Mouse (Mus musculus): ENCODE results near the gene Gm16223.

Gm16223 gene

DNA sequence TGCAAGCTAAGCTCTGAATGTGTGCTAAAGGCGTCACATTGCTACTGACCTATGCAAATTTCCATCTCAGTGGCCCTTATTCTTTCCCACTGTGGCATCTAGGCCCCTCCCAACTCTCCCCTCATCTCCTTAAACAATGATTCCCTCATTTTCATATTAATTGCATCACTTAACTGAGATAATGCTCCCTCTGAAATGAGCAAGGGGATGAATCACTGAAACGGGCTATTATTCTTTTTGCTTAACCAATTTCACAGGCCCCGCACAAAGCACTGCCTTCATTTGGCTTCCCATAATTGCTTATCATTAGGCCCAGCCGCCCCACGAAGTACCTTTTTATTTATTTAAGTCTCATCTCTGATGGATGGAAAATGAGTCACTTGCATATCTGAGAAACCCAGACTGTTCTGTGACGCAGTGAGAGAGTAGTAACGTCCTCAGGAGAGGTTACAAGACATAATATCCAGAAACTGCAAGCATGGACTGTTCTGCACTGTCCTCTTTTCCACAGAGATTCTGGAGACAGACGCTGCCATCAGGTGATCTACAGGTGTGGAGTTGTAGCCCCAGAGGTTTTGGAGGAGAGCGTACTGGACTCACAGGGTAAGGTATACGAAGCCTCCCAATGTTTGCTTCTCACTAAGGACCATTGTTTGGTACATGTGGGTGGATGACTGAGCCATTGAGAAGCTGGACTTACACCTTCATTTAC is at the start of gene Gm16223:
Gene Gm16223, plus strand, starts transcription at position 485 of the 712 bp plus-strand sequence.
- DNase-seq = no peak

DNA sequence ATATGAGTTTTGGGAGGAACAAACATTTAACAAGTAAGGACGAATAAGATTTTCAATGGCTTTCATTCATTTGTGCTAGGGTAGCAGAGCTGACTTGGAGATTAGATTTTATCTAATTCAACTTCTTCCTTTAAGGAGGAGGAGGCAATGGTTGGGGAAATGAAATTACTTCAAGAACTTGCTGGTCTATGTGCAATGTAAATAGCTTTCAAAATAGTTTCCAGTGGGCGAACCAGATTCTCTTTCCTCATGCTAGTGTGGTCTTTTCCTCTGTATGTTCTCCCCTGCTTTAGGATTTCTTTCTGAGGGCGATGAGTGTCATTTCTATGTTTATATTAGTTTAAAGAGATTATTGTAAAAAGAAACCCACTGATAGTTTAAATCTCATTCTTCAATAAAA is 45.7 kb upstream of the Gm16223 start:
- DNase-seq = no peak

DNA sequence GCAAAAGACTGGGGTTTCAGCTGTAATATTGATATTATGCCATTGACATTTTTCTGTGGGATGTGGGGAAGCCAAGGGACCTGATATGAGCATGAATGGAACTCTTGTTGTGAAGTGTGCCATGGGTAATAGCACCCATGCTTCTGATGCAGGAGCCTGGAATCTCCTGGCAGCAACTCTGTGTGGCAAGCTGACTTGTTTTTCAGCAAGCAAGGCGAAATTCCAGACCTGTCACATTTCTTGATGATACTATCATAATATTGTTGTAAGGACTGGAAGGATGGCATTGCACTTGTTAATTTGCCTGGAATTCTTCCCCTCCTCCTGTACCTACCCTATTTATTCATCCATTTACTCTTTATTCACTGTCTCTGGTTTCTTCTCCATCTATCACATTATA is 44.2 kb upstream of the Gm16223 start:
- no peak for DNase-seq

DNA sequence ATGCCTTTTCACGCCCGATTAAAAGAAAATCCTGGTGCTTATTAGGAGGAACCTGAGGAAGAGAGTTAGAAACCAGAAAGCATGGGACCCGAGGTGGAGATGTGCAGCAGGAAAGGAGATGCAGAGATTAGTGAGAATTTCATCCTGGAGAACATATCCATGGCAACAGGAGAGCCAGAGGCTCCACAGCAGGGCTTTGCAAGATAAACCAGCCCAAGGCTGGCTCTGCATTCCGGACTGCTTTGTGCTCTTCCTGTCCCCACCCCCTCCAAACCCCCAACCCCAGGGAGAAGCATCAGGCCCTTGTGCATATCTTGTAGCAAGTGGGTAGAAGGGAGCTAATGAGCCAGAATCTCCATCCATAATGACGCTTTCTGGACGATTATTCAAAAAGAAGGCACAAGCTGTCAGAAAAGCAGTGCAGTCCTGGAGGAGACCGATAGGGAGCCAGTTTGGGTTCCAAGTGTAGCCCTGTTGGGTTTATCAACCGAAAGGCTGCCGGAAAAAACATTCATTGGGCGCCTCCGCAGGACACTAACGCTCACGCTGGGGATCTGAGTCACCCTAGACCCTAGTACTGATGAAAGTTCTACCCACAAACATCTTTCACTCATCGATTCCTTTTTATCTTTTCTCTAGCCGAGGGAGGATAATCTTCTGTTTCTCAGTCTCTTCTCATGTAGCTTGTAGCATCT is 31.2 kb upstream of the Gm16223 start:
- no peak for DNase-seq

DNA sequence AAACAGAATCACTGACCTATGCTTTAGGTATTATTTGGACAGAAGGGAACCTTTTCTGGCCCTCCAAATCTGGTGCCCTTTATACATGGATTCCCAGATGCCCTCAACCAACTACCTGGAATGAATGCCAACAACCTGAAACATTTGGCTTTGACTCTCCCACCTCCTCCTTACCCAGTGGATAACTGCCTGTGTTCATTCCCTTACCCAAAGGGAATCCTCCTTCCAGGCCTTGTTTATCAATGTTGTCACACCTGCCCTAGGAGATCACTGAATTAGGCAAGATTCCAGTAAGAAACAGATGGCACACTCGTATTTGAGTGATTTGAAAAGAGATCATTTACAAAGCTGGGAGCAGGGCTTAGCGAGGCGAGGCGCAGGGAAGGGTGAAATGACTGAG is 13.1 kb upstream of the Gm16223 start:
- DNase-seq = no peak

DNA sequence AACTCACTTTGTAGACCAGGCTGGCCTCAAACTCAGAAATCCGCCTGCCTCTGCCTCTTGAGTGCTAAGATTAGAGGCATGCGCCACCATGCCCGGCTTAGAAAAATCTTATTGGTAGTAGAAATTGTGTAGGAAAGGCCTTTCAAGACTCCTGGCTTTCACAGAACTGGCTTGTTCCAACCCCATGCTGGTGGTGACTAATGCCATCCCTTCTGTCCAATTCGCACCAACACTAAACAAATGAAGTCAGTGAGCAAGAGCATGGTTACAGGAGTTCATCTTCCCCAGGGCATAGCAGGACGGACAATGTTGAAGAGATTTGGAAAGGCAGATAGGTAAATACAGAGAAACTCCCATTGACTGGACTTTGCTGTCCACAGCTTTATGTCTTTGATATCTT is 12.6 kb upstream of the Gm16223 start:
- DNase-seq = no peak

DNA sequence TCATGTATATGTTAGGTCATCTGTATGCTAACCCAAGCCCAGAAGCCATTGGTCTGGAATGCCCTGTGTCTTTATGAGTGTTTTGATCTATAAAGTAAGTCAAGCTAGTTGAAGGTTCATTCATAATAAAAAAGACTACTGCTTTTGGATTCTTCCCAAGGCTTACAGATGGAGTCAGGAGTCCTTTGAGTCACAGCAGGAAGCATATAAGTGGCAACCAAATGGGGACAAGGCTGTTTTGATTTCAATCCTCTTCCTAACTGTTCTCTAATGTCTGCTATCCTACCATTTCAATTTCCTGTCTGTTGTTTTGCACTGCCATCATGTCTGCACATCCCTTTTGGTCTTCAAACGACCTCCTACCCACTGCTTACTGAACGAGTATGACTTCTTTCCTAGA is 2.7 kb upstream of the Gm16223 start:
- no peak for DNase-seq

DNA sequence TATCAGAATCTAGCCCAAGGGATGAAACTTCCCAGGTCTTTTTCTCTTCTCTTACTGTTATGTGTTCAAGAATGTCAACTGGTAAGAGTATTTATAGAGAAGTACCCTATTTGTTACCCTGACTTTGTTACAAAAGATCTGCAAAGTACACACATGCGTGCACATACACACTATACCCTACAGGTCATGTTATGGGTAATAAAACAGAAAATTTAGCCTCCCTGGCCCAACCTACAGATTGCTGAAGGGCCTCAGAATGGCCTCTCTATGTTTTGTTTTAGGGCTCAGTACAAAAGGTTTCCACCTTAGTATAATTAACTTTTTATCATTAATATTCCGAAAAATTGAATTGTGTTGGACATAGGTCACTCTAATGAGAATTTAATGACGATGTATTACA is 685 bp upstream of the Gm16223 start:
- DNase-seq = no peak

DNA sequence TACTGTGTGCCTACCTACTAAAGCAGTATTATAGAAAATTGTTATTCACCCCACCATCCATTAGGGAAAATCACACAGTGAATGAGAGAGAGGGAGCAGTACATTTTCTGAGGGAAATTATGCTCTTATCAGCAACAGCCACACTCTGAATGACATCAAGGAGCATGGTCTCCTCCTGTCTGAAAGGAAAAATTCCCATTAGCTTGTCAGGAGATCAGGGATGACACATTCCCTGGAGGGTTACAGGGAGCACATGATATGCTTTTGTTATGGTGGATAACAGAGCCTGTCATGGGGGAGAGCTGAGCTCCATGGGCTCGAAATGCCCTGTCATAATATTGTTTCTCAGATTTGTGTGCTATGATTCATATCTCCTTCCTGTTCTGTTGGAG is 424 bp downstream of the Gm16223 start:
- DNase-seq = no peak

DNA sequence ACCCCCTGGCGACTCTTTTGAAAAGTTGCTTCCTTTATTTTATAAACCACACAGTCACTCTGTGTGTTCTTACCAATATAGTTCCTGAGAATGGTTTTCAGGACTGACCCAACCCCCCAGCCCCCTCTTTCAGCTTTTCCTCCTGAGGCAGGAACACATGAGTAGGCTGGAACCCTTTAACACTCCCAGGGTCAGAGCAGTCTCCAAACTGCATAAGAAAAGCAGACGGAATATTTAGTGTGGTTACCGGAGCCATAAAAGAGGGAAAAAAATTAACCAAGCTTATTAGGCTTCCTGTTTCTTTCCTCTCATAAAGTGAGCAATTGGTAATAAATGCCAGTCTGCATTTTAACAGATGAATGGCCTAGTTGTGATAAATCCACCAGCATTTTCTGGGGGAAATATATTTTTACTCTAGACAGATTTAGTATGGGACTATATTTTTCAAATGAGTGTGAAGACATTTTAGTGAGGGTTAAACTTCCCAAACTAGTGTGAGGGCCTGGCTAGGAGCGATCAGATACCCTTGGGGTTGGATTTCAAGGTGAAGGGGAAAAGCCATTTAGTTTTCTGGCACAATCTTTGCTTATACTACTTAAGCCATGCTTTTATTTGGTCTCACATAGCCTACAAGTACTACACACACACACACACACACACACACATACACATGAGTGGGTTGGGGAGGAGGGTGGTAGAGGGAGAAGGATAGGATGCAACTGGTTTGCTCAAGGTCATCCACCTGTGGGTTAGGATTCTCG is 49.0 kb downstream of the Gm16223 start:
- DNase-seq = peak; percentile 77

DNA sequence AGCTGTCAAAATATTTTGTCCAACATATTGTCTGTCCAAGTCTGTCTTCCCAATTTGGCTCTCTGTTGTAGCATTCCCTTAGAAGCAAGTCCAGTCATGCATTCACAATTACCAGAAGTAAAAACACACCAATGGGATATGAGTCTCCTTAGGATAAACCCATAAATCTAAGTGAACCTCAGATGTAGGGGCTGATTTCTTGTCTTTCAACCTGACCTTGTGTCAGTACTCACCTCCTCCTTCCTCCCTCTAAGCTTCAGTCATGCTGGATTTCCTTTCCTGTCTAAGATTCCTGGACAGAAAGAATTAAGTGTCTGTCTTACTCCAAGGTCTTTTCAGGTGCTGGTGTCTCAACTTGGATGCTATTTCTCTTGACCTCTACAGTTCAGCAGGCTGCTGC is 57.8 kb downstream of the Gm16223 start:
- DNase-seq = no peak

DNA sequence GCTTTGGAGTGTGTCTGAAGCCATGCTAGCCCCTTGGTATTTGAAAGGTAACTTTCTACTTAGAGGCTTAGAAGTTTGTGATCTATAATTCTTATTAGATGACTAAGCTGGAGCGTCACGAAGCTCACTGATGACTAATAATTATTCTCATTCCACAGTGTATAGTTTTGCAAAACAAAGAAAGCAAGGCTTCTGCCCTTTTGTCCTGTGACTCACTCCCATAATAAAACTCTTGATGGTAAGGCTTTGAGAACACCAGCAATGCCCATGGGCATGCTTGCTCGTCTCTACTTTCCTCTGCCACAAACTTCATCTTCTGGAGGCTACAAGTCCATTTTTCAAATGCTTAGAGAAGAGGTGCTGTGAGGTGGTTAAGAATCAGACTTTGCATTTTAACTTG is 87.9 kb downstream of the Gm16223 start:
- no peak for DNase-seq

DNA sequence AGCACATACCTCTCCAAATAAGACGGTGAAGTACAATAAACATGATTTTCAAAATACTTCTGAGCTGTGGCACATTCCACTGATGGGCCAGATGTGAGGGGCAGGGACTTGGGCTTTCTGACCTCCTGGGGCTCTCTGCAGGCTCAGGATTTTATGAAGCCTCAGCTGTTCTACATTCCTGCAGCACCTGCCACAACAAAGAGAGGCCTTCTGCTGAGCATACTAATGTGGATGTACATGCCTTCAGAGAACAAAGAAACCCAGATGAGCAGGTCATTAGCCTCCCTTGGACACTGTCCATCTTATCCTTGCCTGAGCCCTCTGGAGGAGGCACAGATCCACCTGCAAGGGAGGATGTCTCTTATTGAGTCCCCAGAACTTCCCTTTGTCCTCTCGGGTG is 97.0 kb downstream of the Gm16223 start:
- no peak for DNase-seq

DNA sequence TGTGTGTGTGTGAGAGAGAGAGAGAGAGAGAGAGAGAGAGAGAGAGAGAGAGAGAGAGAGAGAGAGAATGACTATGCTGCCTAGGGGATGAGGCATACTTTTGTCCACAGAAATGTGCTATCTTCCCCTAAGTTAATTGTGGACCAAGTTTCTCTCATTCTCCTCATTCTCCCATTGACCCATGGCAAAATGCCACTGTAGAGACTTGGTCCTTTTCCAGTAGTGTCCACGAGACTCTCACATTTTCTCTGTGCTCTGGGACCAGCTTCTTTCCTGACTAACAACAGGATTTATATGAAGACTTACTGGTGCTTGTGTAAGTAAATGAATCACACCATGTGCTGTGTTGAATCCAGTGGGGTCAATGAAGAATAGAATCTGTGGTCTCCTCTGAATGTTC is 98.6 kb downstream of the Gm16223 start:
- DNase-seq = no peak

DNA sequence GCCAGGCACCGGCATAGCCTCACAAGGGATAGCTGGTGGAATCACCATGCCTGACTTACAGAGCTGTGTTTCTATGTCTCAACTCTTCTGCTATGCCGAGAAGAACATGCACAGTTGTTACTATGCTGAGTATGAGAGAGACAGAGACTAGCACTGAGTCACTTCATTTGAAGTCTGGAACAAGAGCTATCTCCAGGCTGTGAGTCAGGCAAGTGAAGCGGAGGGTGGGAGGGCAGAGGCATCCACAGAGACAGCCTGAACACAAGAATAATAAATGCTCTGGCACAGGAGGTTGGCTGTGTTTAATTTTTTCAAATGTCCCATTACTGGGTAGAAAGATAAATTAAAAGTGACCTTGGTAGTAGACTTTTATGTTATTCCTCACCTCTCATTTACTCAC is 100.3 kb downstream of the Gm16223 start:
- no peak for DNase-seq

DNA sequence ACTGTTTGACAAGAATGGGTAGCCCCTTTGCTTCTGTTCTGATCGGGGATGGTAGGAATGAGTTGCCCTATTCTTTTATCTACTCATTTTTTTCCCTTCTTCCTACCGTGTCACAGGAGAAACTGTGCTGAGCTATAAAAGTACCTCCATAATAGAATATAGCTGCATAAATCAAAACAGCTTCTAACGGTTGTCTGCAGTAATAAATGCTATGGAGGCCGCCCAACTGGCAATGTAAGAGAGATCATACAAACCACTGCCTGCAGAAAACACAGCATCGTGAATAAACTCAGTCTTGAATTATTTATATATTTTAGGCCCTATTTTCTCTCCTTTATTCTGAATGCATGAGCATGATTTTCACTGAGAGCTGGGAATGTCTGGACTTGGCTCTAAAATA is 101.0 kb downstream of the Gm16223 start:
- DNase-seq = no peak

DNA sequence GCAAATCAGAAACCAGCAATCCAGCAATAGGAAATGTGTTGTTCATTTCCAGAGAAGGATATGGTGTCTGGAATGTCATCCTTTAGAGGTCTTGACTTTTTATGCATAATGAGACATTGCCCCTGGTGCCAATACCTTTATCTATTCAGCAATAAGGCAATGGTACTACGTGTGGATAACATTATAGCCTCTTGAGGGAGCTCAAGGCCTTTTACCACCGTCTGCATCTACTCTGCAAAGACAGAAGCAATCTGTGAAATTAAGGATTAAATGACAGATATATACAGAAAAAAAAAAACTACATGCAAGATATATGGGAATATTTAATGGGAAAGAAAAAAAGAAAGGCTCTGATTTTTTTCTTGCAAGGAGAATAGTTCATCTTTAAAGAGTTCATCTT is 106.3 kb downstream of the Gm16223 start:
- no peak for DNase-seq

DNA sequence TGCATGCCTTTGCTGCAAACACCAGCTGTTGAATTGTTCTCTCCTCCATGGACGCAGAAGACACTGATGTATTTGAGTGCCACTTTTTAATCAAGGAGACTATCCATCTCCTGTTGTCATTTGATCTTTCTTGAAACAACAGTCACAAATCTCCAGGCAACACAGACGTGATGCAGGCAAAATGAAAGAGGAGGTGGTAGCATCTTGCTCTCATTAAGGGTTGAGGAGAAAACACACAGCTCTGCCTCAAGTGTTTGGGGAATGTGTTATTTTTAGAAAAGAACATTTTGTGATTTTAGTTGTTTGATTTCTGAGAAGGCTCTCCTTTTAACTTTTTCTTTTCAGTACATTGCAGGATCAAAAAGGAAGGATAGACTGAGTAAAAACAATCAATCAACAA is 107.7 kb downstream of the Gm16223 start:
- DNase-seq = no peak

DNA sequence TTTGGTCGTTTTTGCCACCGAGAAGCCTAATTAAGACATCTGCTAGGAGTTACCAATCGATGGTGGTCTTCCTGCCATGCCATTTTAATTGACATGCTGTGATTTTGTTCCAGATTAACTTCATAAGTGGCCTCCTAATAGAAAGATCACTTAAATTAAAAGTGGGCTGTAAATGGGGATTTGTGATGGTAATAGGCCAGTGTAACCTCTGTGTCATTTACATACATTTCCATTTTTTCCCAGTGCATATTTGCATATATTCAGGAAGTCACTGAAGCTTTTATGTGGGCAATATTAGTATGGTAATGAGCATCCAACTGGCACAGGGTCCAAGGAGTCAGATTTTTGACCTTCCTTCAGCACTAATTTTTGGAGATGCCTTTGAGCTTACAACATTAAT is 130.7 kb downstream of the Gm16223 start:
- no peak for DNase-seq

DNA sequence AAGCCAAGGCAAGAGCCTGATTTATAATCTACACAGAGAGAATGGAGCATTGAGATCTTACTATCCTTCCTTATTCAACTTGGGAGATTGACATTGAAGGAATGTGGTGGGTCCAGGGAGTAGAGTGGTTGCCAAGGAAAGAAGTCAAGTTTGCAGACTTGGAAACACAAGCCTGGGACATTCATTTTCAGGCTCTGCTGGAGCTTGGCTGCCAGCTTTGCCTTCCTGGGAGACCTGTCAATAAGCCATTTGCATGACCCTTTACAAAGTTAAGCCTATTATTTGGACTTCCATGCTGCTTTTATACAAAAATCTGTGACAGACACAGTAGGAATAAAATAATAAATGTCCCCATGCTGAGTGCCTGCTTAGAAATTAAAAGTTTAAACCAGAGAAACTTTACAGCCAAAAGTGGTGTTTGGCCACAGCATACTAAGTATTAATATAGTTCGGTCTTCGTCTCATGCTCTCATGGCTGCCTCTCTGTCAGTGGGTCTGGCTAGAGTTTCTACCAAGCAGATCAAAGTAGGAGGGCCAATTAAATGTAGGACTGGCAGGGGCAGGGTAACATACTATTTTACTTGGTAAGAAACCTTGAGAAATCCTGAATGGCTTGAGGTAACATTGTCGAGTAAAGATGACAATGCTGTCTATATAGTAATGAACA is 139.8 kb downstream of the Gm16223 start:
- DNase-seq = no peak

DNA sequence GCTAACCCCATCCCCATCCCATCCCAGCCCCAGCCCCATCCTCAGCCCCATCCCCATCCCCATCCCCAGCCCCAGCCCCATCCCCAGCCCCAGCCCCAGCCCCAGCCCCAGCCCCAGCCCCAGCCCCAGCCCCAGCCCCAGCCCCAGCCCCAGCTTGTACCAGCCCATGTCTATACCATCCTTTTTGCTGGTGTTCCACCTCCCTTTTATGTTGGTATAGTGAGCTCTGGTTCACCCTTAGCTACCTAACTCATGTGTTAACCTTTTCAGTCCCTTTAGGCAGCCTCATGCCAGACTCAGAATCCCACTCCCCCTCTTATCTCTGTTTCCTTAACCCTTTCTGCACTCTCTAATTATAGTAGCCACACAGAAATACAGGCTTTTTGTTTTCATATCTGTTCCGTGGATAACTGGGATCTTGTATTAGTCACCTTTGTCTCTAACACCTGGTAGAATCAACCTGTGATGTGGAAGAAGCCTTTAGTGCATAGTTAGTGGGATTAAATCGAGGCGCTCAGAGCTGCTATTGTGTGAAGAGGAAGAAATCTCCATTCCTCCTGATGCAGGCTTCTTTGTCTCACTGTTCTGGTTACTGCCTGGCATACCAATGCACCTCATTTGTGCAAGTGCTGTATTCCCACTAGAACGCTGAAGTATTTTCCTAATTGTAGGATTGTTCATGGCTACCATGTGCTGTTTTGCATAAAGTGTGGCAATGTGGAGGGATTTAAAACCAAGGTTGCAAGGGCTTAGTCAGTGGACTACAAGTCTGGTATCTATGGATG is 144.0 kb downstream of the Gm16223 start:
- DNase-seq = no peak

DNA sequence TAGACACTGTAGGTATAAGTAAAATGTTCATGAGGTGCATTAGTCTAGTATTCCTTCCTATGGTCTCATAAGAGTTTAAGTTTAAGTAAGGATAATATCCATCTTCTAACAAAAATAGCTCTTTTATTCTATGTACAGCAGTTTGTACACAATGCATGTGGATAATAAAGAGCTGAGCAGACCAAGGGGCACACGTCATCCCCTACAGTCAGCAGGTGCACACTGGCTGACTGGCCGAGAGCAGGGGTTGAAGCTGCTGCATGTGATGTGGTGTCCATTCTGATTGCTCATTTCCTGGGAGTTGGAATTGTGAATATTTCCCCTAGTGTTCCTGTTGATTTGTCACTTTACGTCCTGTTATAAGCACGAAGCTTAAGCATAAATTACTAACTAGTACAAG is 144.6 kb downstream of the Gm16223 start:
- no peak for DNase-seq

DNA sequence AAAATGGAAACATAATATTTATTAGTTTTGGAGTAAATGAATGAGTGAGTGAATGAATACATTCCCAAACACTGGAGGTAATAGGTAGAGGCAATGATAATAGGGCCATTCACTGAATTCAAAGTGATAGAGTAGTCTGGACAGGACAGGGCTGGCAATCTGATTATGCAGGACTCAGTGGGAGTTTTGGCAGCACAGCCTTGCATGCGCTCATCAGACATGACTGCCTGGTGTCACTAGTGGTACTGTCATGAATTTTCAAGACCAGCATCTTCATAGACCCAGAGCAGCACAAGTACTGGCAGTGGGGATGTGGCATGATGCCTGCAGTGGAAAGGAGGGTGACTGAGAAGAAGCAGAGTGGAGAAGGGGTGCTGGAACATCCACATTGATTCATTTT is 157.1 kb downstream of the Gm16223 start:
- DNase-seq = no peak
